Mouse (Mus musculus) heart, adult 8-10 months (tissue): ENCODE measurements around the gene Pitpnb. TPM values are rescaled to one million over a fixed set of nuclear protein-coding genes. Genes with fewer than 3 reads are reported as not detected.

Experiments used
- DNase-seq: peaks from one replicate; pipeline ENCODE4 v3.0.0; 2022; ENCODE audit warnings: low spot score
- total RNA-seq, 4 experiments: library from RNA; stranded (reverse); gene quantifications; 2 replicates each; pipeline ENCODE4 v1.2.4; 2022

The Pitpnb gene
- total RNA-seq, 4 experiments from 2014 or later = 36.5 to 43.9 (median 39.8) TPM

DNA sequence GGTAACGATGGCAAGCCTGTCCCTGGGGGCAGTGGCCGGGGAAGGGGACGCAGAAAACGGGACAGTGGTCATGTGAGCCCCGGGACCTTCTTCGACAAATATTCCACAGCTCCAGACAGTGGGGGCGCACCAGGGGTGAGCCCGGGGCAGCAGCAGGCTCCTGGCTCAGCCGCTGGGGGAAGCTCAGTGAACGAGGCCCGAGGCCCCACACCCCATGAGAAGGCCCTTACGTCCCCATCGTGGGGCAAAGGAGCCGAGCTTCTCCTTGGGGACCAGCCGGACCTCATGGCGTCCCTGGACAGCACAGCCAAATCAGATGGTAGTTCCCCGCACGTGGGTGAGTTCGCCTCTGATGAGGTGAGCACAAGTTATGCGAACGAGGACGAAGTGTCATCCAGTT, 90.3 kb downstream of the Pitpnb start:
- DNase-seq = no peak

- DNase-seq = no peak
Observed at GRCm38 (mm10) chr5:111421424-111421823, 90.9 kb downstream of the Pitpnb start.

DNA sequence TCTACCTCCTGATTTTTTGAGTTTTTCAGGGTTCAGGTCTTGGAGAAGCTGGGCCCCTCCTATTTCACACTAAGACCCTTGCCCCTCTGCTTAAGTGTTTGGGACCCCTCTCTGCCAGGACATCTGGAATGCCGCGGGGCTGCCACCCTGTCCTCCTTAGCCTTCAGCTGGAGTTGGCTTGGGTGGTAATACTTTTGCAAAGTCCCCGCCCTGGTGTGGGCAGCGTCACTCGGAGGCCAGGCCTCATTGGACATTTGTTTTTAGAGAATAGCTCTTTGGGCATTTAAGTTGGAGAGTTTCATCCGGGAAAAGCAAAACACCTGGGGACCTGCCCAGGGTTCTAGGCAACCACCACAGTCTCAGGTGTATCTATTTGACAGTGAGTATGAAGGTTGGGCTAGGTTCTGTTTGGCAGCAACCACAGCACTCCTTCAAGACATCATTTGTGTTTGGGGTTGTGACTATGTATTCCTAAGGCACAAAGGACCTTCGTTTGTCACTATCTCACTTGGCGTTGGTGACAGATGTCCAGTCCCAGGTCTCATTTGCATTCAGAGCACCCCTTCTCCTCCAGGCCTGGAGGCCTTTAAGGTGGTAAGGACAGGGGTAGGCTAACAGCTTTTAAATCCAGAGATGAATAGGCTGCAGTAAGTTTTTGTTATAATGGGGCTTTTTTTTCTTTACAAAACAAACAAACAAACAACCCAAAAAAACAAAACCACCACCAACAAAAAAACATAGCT, 91.7 kb downstream of the Pitpnb start:
- no peak for DNase-seq

DNA sequence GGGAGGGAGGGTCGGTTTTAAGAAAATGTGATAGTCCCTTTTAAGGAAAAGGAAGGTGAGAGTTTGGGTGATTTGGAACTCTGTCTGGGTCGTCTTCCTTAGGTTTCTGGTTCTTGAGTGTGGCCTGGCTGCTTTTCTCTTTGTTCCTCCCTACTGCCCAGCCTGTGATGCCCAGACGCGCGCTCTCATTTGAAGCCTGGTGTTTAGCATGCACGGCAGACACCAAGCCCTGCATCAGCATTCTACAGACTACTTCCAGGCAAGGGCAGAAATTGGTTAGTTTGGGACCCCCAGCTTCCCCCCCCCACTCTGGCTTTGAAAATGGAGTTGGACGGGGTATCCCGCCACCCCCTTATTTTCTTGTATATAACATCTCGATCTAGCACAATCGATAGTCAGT, 92.4 kb downstream of the Pitpnb start:
- no peak for DNase-seq

GRCm38 (mm10) chr5:111423616-111424015, 93.1 kb downstream of the Pitpnb start:
- DNase-seq = no peak

GRCm38 (mm10) chr5:111425813-111426212, 95.2 kb downstream of the Pitpnb start:
- DNase-seq = no peak

DNA sequence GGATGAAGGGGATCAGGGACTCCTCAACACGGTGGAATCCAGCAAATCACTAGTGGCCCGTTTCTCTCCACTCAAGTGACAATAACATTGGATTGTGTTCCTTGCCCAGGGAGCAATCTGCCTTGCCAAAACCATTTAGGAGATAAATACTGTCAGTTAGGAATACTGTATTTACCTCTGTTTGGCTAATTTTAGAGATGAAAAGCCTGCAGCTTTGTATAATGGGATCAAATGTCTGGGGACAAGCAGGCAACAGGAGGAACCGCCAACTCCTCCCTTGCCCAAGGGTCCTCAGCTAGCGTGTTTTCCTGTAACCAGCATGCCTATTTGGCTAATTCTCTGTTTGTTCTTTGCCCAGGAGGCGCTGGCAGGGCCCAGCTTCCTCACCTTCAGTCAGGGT, 95.7 kb downstream of the Pitpnb start:
- no peak for DNase-seq

DNA sequence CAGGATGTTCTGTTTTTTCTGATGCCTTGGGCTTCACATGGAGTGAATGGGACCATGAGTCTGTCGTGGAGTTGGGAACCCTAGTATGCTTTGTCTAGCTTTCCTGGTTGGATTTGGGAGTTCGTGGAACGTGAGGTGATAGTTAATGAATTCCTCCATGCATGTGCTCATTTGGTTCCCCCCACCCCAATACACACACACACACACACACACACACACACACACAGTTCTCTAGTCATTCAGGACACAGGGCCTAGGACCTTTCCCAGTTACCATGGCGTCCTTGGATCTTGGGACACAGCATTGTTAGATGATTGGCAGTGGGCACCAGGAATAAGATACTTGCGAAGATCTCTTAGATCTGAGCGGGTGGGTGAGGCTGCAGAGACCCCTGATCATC, 98.3 kb downstream of the Pitpnb start:
- DNase-seq = no peak

GRCm38 (mm10) chr5:111429726-111430125, 99.2 kb downstream of the Pitpnb start:
- DNase-seq = no peak

- DNase-seq = no peak
Observed at GRCm38 (mm10) chr5:111431007-111431730, 100.6 kb downstream of the Pitpnb start.

- DNase-seq = no peak
Observed at GRCm38 (mm10) chr5:111432842-111433241, 102.3 kb downstream of the Pitpnb start.

DNA sequence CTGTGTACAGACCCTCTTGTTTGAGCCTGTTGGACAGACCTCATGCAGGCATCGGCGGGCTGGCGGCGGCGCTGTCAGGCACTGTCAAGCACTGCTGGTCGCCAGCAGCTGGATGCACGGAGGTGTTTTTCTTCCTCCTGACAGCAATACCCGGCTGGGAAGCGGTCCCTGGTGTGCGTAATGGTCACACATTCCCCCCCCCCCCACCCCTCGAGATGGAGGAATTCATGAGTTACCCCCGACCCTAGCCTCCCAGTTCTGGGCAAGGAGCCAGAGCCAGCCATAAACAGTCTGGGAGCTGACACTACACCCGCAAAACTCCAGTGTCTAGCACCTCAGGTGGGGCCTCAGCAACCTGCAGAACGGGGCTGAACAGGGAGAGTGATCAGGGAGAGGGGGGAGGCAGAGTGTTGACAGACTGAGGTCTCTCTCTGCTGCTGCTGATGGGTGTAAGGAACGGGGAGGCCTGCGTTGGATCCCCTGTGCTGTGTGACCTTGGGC, 103.8 kb downstream of the Pitpnb start:
- no peak for DNase-seq

DNA sequence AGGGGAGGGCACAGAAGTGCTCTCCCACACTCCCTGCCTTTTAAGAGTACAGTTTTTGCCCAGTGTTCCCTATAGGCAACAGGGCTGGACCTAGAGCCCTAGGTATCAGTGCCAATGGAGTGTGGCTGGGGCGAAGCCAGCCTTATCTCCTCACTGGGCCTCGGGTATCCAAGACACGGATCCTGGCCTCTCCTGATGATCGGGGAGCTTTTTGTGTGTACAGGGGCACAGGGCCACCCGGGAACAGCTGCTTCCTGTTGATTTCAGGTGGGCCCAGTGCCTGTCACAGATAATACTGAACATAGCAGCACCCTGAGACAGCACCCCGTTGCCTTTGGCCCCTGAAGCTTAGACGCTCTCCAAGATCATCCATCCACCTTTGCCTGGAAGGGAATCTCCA, 105.7 kb downstream of the Pitpnb start:
- no peak for DNase-seq

DNA sequence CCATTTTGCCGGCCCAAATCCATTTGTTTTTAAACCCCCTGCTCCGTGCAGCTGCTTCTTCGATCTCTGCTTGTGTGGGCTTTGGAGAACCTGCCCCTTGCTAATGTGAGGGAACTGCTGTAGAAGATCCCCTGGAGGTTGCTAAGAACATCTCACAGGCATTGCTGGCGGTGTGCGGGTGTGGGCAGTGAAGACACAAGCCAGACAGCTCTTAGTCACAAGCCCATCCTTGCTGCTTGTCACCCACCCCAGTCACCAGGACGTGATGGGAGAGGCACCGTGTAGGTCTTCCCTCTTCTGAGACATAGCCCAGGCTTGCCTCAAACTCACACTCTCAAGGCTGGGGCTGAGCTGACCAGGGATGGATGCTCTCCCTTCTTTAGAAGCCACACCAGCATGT, 106.6 kb downstream of the Pitpnb start:
- DNase-seq = no peak

Other genes with a start within 250 kb of the Pitpnb start
- gene Mn1, start 86.6 kb downstream of the Pitpnb start, total RNA-seq = 10 to 100 TPM; 13.9 to 21.6 (median 19.8) TPM